Mouse (Mus musculus) erythroblast, embryonic 14.5 days (primary cell): ENCODE data around the gene Tssk4.

Experiments
- GATA1 ChIP-seq: IDR thresholded peaks from 2 replicates; pipeline ENCODE4 v1.6.1; 2012; ENCODE audit warnings: low read length, inconsistent platforms, mixed read lengths
- TAL1 ChIP-seq: IDR thresholded peaks from 3 replicates; pipeline ENCODE4 v1.6.1; 2012; ENCODE audit warnings: low read length, inconsistent platforms, mixed read lengths

DNA sequence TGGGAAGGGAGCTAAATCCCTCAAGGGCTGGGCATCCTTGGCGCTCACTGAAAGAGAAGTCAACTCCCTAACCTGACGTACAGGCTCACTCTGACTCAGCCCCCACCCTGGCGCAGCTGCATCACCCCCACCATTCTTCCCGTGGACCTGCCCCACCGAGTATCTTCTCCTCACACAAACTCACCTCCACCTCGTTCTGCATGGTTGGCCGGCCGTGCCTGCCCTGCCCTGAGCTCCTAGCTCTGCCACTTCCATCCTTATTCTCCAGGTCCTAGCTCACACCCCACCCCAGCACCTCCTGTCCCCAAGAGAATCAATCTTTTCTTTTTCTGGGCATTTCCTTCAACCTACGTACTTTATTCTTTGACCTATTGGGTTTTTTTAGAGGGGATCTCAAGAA lies 51.1 kb downstream of the Tssk4 start:
- TF ChIP-seq GATA1 (no peak), TAL1 (no peak)
